Mouse (Mus musculus): ENCODE data around the gene Slc13a2. TPM values are rescaled to one million over a fixed set of nuclear protein-coding genes. Genes with fewer than 3 reads are reported as not detected.

Gene Slc13a2
- polyA plus RNA-seq, 1 experiment from 2014 or later, result 0.12 TPM

- no peaks in the 10 kb centered on the region for H3K27me3 ChIP-seq (replicated peaks; ENCODE audit: control insufficient read depth, insufficient read depth, low read length)
- H3K9me3 ChIP-seq (ENCODE audit: control insufficient read depth, low read length), result no peaks in the 10 kb centered on the region
- WGBS, result 61% methylated on average over 3 of the region's 3 CpGs
- DNase-seq (ENCODE audit: low spot score) (no peak), ATAC-seq (replicated peaks; ENCODE audit: low FRiP score, low TSS enrichment, low read depth) (no peak)
- no peak overlapping the region for H3K4me2 ChIP-seq (ENCODE audit: low read length)
- no peak overlapping the region for H3K9ac ChIP-seq (ENCODE audit: low read length)
- no peak overlapping the region for H3K27ac ChIP-seq (ENCODE audit: low read depth)
- no peaks in the 10 kb centered on the region for H3K36me3 ChIP-seq (ENCODE audit: control insufficient read depth, insufficient read depth, low read length)
- H3K4me1 ChIP-seq (replicated peaks; ENCODE audit: control insufficient read depth, insufficient read depth, low read length), result no peaks in the 10 kb centered on the region
- no peak overlapping the region for H3K4me3 ChIP-seq (ENCODE audit: low read depth, low read length)
These were observed 25.2 kb upstream of the Slc13a2 start for GRCm38 (mm10) chr11:78447168-78447567.

GRCm38 (mm10) chr11:78443115-78443514, 21.1 kb upstream of the Slc13a2 start:
- no peaks in the 10 kb centered on the region for H3K27me3 ChIP-seq (replicated peaks; ENCODE audit: control insufficient read depth, insufficient read depth, low read length)
- no peak overlapping the region for H3K4me2 ChIP-seq (ENCODE audit: low read length)
- H3K4me3 ChIP-seq (ENCODE audit: low read depth, low read length), result no peak overlapping the region
- no peak for ATAC-seq (replicated peaks; ENCODE audit: low FRiP score, low TSS enrichment, low read depth)
- H3K27ac ChIP-seq (ENCODE audit: low read depth), result no peak overlapping the region
- H3K4me1 ChIP-seq (replicated peaks; ENCODE audit: control insufficient read depth, insufficient read depth, low read length), result no peaks in the 10 kb centered on the region
- WGBS, result 82% methylated on average over 5 of the region's 5 CpGs
- H3K9me3 ChIP-seq (ENCODE audit: control insufficient read depth, low read length), result no peaks in the 10 kb centered on the region
- DNase-seq (ENCODE audit: low spot score), result no peak
- H3K36me3 ChIP-seq (ENCODE audit: control insufficient read depth, insufficient read depth, low read length), result no peaks in the 10 kb centered on the region
- H3K9ac ChIP-seq (ENCODE audit: low read length), result no peak overlapping the region

GRCm38 (mm10) chr11:78438399-78438930, 16.4 kb upstream of the Slc13a2 start:
- Histone ChIP-seq H3K36me3 (ENCODE audit: control insufficient read depth, insufficient read depth, low read length) (no peaks in the 10 kb centered on the region), H3K27ac (ENCODE audit: low read depth) (no peak overlapping the region), H3K9ac (ENCODE audit: low read length) (no peak overlapping the region), H3K4me3 (ENCODE audit: low read depth, low read length) (no peak overlapping the region), H3K4me1 (replicated peaks; ENCODE audit: control insufficient read depth, insufficient read depth, low read length) (peaks cover 9% of the 10 kb centered on the region), H3K27me3 (replicated peaks; ENCODE audit: control insufficient read depth, insufficient read depth, low read length) (no peaks in the 10 kb centered on the region), H3K4me2 (ENCODE audit: low read length) (no peak overlapping the region), H3K9me3 (ENCODE audit: control insufficient read depth, low read length) (no peaks in the 10 kb centered on the region)
- no peak for DNase-seq (ENCODE audit: low spot score)
- WGBS, result 67% methylated on average over 3 of the region's 3 CpGs
- ATAC-seq (replicated peaks; ENCODE audit: low FRiP score, low TSS enrichment, low read depth), result no peak

- no peaks in the 10 kb centered on the region for H3K27me3 ChIP-seq (replicated peaks; ENCODE audit: control insufficient read depth, insufficient read depth, low read length)
- no peaks in the 10 kb centered on the region for H3K9me3 ChIP-seq (ENCODE audit: control insufficient read depth, low read length)
- H3K9ac ChIP-seq (ENCODE audit: low read length), result no peak overlapping the region
- H3K4me3 ChIP-seq (ENCODE audit: low read depth, low read length), result no peak overlapping the region
- H3K4me1 ChIP-seq (replicated peaks; ENCODE audit: control insufficient read depth, insufficient read depth, low read length), result peaks cover 9% of the 10 kb centered on the region
- no peak overlapping the region for H3K27ac ChIP-seq (ENCODE audit: low read depth)
- WGBS, result 87% methylated on average over 7 of the region's 7 CpGs
- ATAC-seq (replicated peaks; ENCODE audit: low FRiP score, low TSS enrichment, low read depth), result no peak
- no peak for DNase-seq (ENCODE audit: low spot score)
- H3K36me3 ChIP-seq (ENCODE audit: control insufficient read depth, insufficient read depth, low read length), result no peaks in the 10 kb centered on the region
- H3K4me2 ChIP-seq (ENCODE audit: low read length), result no peak overlapping the region
These were observed 15.2 kb upstream of the Slc13a2 start for GRCm38 (mm10) chr11:78437182-78437581.

GRCm38 (mm10) chr11:78435776-78436349, 13.8 kb upstream of the Slc13a2 start:
- Histone ChIP-seq H3K36me3 (ENCODE audit: control insufficient read depth, insufficient read depth, low read length) (no peaks in the 10 kb centered on the region), H3K27ac (ENCODE audit: low read depth) (peak overlapping the region; percentile 47; the same call in 1 of the 2 replicates), H3K27me3 (replicated peaks; ENCODE audit: control insufficient read depth, insufficient read depth, low read length) (no peaks in the 10 kb centered on the region), H3K4me2 (ENCODE audit: low read length) (peak overlapping the region; percentile 29), H3K9me3 (ENCODE audit: control insufficient read depth, low read length) (no peaks in the 10 kb centered on the region), H3K9ac (ENCODE audit: low read length) (no peak overlapping the region), H3K4me3 (ENCODE audit: low read depth, low read length) (no peak overlapping the region), H3K4me1 (replicated peaks; ENCODE audit: control insufficient read depth, insufficient read depth, low read length) (peaks cover 9% of the 10 kb centered on the region)
- 5% methylated on average over 19 of the region's 19 CpGs for WGBS
- peak; percentile 84 for DNase-seq (ENCODE audit: low spot score)
- ATAC-seq (replicated peaks; ENCODE audit: low FRiP score, low TSS enrichment, low read depth), result peak; percentile 67

GRCm38 (mm10) chr11:78434052-78434451, 12.0 kb upstream of the Slc13a2 start:
- H3K27ac ChIP-seq (ENCODE audit: low read depth), result no peak overlapping the region

GRCm38 (mm10) chr11:78431176-78431575, 9.2 kb upstream of the Slc13a2 start:
- H3K9me3 ChIP-seq (ENCODE audit: control insufficient read depth, low read length), result no peaks in the 10 kb centered on the region
- no peaks in the 10 kb centered on the region for H3K27me3 ChIP-seq (replicated peaks; ENCODE audit: control insufficient read depth, insufficient read depth, low read length)
- no peak overlapping the region for H3K4me2 ChIP-seq (ENCODE audit: low read length)
- DNase-seq (ENCODE audit: low spot score) (no peak), ATAC-seq (replicated peaks; ENCODE audit: low FRiP score, low TSS enrichment, low read depth) (no peak)
- WGBS, result 78% methylated on average over 10 of the region's 10 CpGs
- H3K4me3 ChIP-seq (ENCODE audit: low read depth, low read length), result no peak overlapping the region
- H3K27ac ChIP-seq (ENCODE audit: low read depth), result no peak overlapping the region
- H3K4me1 ChIP-seq (replicated peaks; ENCODE audit: control insufficient read depth, insufficient read depth, low read length), result peaks cover 7% of the 10 kb centered on the region
- no peak overlapping the region for H3K9ac ChIP-seq (ENCODE audit: low read length)
- no peaks in the 10 kb centered on the region for H3K36me3 ChIP-seq (ENCODE audit: control insufficient read depth, insufficient read depth, low read length)

More at GRCm38 (mm10) chr11:78434052-78434451, 12.0 kb upstream of the Slc13a2 start:
- Histone ChIP-seq H3K4me2 (ENCODE audit: low read length) (no peak overlapping the region), H3K9me3 (ENCODE audit: control insufficient read depth, low read length) (no peaks in the 10 kb centered on the region), H3K4me3 (ENCODE audit: low read depth, low read length) (no peak overlapping the region), H3K4me1 (replicated peaks; ENCODE audit: control insufficient read depth, insufficient read depth, low read length) (peaks cover 9% of the 10 kb centered on the region), H3K9ac (ENCODE audit: low read length) (no peak overlapping the region), H3K27me3 (replicated peaks; ENCODE audit: control insufficient read depth, insufficient read depth, low read length) (no peaks in the 10 kb centered on the region), H3K36me3 (ENCODE audit: control insufficient read depth, insufficient read depth, low read length) (no peaks in the 10 kb centered on the region)
- DNase-seq (ENCODE audit: low spot score) (no peak), ATAC-seq (replicated peaks; ENCODE audit: low FRiP score, low TSS enrichment, low read depth) (no peak)
- 34% methylated on average over 4 of the region's 4 CpGs for WGBS

- Histone ChIP-seq H3K36me3 (ENCODE audit: control insufficient read depth, insufficient read depth, low read length) (no peaks in the 10 kb centered on the region), H3K4me3 (ENCODE audit: low read depth, low read length) (no peak overlapping the region), H3K4me1 (replicated peaks; ENCODE audit: control insufficient read depth, insufficient read depth, low read length) (no peaks in the 10 kb centered on the region; the same call in 1 of the 2 replicates), H3K27me3 (replicated peaks; ENCODE audit: control insufficient read depth, insufficient read depth, low read length) (no peaks in the 10 kb centered on the region), H3K4me2 (ENCODE audit: low read length) (no peak overlapping the region), H3K9me3 (ENCODE audit: control insufficient read depth, low read length) (no peaks in the 10 kb centered on the region), H3K9ac (ENCODE audit: low read length) (no peak overlapping the region), H3K27ac (ENCODE audit: low read depth) (no peak overlapping the region)
- 48% methylated on average over 11 of the region's 11 CpGs for WGBS
- ATAC-seq (replicated peaks; ENCODE audit: low FRiP score, low TSS enrichment, low read depth) (no peak), DNase-seq (ENCODE audit: low spot score) (no peak)
These were observed 8.3 kb upstream of the Slc13a2 start for GRCm38 (mm10) chr11:78430195-78430878.

Data from intestine, embryonic 14.5 days (tissue).